Mouse (Mus musculus) forebrain, embryonic 12.5 days (tissue): Measurements from ENCODE around the gene Raver2. TPM values are rescaled to one million over a fixed set of nuclear protein-coding genes. Genes with fewer than 3 reads are reported as not detected.

Source experiments
- ATAC-seq: fragments of 200-750 bp; cut with Nextera tagmentation; 2 replicates; pipeline ENCODE4 v1.8.0; 2017; ENCODE audit warnings: moderate TSS enrichment; ENCODE audit not compliant: low FRiP score
- H3K27ac ChIP-seq: fragments of 300-500 bp; sonication (generic); 2 replicates; pipeline ENCODE4 v1.5.1; 2016; ENCODE audit warnings: mild to moderate bottlenecking
- H3K27me3 ChIP-seq: fragments of 300-500 bp; sonication (generic); 2 replicates; pipeline ENCODE4 v1.6.1; 2016; ENCODE audit warnings: mild to moderate bottlenecking
- H3K36me3 ChIP-seq: fragments of 300-500 bp; sonication (generic); replicated peaks from 2 replicates; pipeline ENCODE4 v1.6.1; 2016; ENCODE audit warnings: mild to moderate bottlenecking
- H3K4me1 ChIP-seq: fragments of 300-500 bp; sonication (generic); 2 replicates; pipeline ENCODE4 v1.6.1; 2016
- H3K4me2 ChIP-seq: fragments of 300-500 bp; sonication (generic); 2 replicates; pipeline ENCODE4 v1.6.1; 2016; ENCODE audit warnings: mild to moderate bottlenecking, moderate library complexity
- H3K4me3 ChIP-seq: fragments of 300-500 bp; sonication (generic); replicated peaks from 2 replicates; pipeline ENCODE4 v1.5.1; 2016; ENCODE audit warnings: mild to moderate bottlenecking
- H3K9ac ChIP-seq: fragments of 300-500 bp; sonication (generic); 2 replicates; pipeline ENCODE4 v1.6.1; 2016; ENCODE audit warnings: mild to moderate bottlenecking
- H3K9me3 ChIP-seq: fragments of 300-500 bp; sonication (generic); 2 replicates; pipeline ENCODE4 v1.6.1; 2016
- WGBS: fragments of 180-500 bp; shearing (Covaris S2); methylation state at CpG from one replicate; pipeline ENCODE4 v1.1.7; 2016; 5-methylcytosine and 5-hydroxymethylcytosine counted together
- polyA plus RNA-seq: library from polyadenylated mRNA; unstranded; fragments of >200 nt; fragmentation: Nextera tagmentation; extraction: Ambion mirVana; gene quantifications from 2 replicates; pipeline ENCODE4 v1.2.1, GENCODE M21; 2016

Raver2 gene
- polyA plus RNA-seq, 1 experiment from 2014 or later = 11.2 TPM

DNA sequence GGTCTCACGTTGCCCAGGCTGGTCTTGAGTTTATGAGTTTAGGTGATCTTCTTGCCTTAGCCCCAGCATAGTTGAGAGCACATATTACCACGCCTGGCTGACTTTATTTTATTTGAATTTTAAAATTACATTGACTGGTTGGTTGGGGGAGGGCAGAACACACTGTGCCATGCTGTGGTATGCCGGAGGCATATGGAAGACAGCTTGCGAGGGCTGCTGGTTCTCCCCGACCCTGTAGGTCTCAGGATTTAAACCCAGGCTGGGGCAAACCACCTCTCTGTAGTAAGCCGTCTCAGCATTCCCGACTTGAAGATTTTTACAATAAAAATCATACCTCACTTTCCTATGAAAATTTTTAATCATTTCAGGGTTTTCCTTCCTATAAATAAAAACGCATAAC is 66.2 kb downstream of the Raver2 start:
- H3K9ac ChIP-seq = no peak overlapping the region
- H3K27ac ChIP-seq = no peak overlapping the region
- H3K27me3 ChIP-seq = no peaks in the 10 kb centered on the region
- H3K4me2 ChIP-seq = no peak overlapping the region
- no peak for ATAC-seq
- no peaks in the 10 kb centered on the region for H3K9me3 ChIP-seq
- no peak overlapping the region for H3K4me3 ChIP-seq
- no peaks in the 10 kb centered on the region for H3K4me1 ChIP-seq
- H3K36me3 ChIP-seq = no peaks in the 10 kb centered on the region; the same call in none of the 2 replicates
- WGBS = 93% methylated on average over 8 of the region's 8 CpGs

DNA sequence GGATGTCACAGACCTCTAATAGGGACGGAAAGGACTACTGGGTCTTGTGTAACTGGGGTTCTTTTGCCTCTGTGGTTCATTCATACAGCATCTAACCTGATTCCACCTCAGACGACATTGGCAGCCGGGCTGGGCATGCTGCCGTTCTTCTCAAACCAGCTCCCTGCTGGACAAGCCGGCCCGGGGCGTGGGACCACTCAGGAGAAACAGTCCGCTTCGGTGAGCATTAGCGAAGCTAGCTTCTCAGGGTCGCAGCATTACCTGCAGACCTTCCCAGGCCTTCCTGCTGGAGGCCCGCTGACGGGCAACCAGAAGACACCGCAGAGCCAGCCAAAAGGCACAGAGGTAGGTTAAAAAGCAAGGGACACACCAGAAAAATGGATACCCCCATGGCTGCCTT is 67.1 kb downstream of the Raver2 start:
- Histone ChIP-seq H3K36me3 (no peaks in the 10 kb centered on the region; the same call in none of the 2 replicates), H3K9me3 (no peaks in the 10 kb centered on the region), H3K27me3 (no peaks in the 10 kb centered on the region), H3K4me1 (no peaks in the 10 kb centered on the region), H3K9ac (no peak overlapping the region), H3K27ac (no peak overlapping the region), H3K4me3 (no peak overlapping the region), H3K4me2 (no peak overlapping the region)
- WGBS = 94% methylated on average over 14 of the region's 14 CpGs
- no peak for ATAC-seq

DNA sequence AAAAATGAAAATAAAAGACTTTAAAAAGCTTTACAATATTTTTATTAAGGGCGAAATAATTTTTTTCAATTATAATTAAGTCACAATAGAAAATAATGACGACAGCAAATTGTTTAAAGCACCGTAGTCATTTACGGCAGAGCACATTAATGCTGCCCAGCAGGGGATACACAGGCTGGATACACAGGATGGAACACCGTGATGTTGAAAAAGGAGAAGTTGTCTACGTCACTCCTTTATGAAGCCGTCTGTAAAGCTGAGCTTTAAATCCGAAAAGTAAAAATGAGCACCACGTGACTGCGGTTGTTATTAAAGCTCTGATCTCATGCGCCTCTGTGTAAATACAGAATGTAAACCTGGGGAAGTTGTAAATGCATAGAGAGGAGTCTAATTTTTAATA is 69.2 kb downstream of the Raver2 start:
- WGBS = 82% methylated on average over 11 of the region's 11 CpGs

DNA sequence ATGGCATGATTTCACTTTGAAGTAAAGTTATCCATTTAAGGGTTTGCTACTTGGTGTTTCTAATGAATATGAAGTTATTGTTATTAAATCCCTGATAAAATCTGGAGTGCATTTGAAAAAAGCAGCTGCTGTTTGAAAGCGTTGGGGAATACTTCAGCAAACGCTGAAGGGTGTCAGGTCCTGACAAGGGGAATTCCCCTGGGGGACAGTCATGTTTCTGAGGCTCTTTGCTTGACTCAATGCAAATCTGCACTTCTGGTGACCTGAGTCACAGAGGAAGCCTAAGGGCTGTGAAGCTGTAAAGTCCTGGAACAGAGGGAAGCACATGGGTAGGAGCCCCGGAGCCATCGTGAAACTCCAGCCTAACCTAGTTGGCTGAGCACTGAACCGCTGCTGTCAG is 73.0 kb downstream of the Raver2 start:
- Histone ChIP-seq H3K27me3 (no peaks in the 10 kb centered on the region), H3K9me3 (no peaks in the 10 kb centered on the region), H3K27ac (no peak overlapping the region), H3K4me1 (peaks cover 17% of the 10 kb centered on the region), H3K36me3 (no peaks in the 10 kb centered on the region), H3K4me3 (no peak overlapping the region), H3K4me2 (no peak overlapping the region), H3K9ac (no peak overlapping the region)
- no peak for ATAC-seq
- WGBS = 95% methylated on average over 5 of the region's 5 CpGs

More for the DNA sequence above, 69.2 kb downstream of the Raver2 start:
- H3K9ac ChIP-seq = no peak overlapping the region
- no peaks in the 10 kb centered on the region for H3K9me3 ChIP-seq
- no peaks in the 10 kb centered on the region for H3K4me1 ChIP-seq
- no peaks in the 10 kb centered on the region; the same call in 1 of the 2 replicates for H3K36me3 ChIP-seq
- no peak for ATAC-seq
- no peaks in the 10 kb centered on the region for H3K27me3 ChIP-seq
- no peak overlapping the region for H3K4me2 ChIP-seq
- H3K4me3 ChIP-seq = no peak overlapping the region
- H3K27ac ChIP-seq = no peak overlapping the region

DNA sequence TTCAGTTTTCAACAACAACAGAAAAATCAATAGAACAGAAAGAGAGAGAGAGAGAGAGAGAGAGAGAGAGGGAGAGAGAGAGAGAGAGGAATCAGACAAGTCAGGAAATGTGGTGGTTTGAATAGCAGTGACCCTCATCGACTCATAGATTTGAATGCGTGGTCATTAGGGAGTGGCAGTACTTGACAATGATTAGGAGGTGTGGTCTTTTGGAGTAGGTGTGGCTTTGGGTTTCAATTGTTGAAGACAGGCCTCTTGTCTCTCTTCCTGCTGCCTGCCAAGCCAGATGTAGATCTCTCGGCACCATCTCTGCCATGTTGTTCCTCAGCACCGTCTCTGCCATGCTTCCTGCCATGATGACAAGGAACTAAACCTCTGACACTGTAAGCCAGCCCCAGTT is 75.1 kb downstream of the Raver2 start:
- Histone ChIP-seq H3K9ac (no peak overlapping the region), H3K4me2 (no peak overlapping the region), H3K4me1 (peaks cover 17% of the 10 kb centered on the region), H3K4me3 (no peak overlapping the region), H3K27me3 (no peaks in the 10 kb centered on the region), H3K9me3 (no peaks in the 10 kb centered on the region), H3K27ac (no peak overlapping the region), H3K36me3 (no peaks in the 10 kb centered on the region)
- ATAC-seq = no peak
- WGBS = 81% methylated on average over 4 of the region's 4 CpGs

DNA sequence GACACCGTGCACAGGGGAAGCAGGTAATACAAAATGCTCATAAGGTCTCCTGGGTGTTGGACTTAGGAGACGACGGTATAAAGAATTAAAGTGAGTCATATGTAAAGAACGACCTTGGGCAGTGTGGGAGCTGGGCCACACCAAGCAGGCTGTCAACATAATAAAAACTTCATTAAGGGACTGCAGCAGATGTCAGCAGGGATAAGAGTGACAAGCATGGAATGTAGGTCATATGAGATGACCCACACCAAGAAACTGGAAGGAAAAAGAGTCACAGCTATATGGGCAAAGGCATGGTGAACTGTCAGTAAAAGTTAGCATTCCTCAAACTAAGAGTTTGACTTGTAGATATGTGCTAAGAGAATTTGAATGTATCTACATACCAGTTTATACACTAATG is 75.6 kb downstream of the Raver2 start:
- H3K36me3 ChIP-seq = no peaks in the 10 kb centered on the region
- WGBS = 82% methylated on average over 4 of the region's 4 CpGs
- H3K9me3 ChIP-seq = no peaks in the 10 kb centered on the region
- H3K4me2 ChIP-seq = no peak overlapping the region
- H3K27me3 ChIP-seq = no peaks in the 10 kb centered on the region
- no peak overlapping the region for H3K4me3 ChIP-seq
- peaks cover 17% of the 10 kb centered on the region for H3K4me1 ChIP-seq
- no peak overlapping the region for H3K9ac ChIP-seq
- no peak overlapping the region for H3K27ac ChIP-seq
- ATAC-seq = no peak

DNA sequence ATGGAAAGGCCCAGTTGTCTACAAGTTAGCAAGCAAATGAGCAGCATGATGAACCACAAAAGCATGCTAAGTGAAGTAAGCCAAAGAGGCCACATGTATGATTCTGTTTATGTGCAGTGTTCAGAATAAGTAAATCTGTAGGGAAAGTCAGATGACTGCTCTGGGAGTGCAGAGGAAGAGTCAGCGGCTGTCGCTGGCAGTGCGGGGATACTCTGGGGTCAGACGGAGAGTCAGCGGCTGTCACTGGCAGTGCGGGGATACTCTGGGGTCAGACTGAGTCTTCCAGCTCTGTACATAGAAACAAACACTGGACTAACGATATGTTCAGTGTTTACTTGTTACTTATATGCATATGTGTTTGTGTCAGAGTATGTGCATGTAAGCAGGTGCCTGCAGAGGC is 76.0 kb downstream of the Raver2 start:
- H3K9ac ChIP-seq = no peak overlapping the region
- no peaks in the 10 kb centered on the region for H3K27me3 ChIP-seq
- H3K27ac ChIP-seq = no peak overlapping the region
- no peaks in the 10 kb centered on the region for H3K36me3 ChIP-seq
- WGBS = 85% methylated on average over 7 of the region's 7 CpGs
- H3K4me3 ChIP-seq = no peak overlapping the region
- ATAC-seq = no peak
- no peaks in the 10 kb centered on the region for H3K9me3 ChIP-seq
- H3K4me2 ChIP-seq = no peak overlapping the region
- H3K4me1 ChIP-seq = peaks cover 17% of the 10 kb centered on the region

DNA sequence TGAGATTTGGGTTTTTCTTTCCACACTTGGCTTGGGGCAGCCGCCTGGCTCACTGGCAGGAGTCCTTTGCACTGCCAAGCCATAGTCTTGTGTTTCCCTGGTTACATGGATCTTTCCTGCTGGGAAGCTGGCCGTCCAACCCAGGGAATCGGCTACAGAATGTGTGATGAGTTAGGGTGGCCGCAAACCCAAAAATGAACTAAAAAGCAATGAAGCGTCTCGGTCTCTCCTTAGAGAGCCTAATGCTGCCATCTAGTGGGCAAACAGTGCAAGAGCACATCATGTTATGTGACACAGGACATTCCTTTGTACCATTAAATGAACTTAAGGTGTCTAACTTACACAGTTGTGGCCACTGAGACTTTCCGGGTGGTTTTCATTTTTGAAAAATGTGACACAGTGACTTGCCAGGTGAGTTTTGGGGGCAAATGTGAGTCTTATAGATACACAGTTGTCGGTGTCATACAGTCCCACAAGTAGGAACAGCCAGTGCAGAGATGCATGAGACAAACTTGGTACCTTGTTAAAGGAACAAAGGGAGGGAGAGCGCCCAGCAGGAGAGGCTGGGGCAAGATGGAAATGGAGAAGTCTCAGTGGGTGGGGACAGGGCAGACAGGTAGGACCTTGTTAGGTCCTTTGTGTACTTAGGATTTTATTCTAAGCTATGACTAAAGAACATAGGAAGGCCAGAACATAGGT is 77.4 kb downstream of the Raver2 start:
- no peak overlapping the region for H3K4me2 ChIP-seq
- H3K27me3 ChIP-seq = no peaks in the 10 kb centered on the region
- no peak overlapping the region for H3K9ac ChIP-seq
- peak; percentile 73 for ATAC-seq
- H3K36me3 ChIP-seq = peaks cover 4% of the 10 kb centered on the region; the same call in 1 of the 2 replicates
- peaks cover 17% of the 10 kb centered on the region for H3K4me1 ChIP-seq
- H3K4me3 ChIP-seq = no peak overlapping the region
- H3K9me3 ChIP-seq = no peaks in the 10 kb centered on the region
- 31% methylated on average over 9 of the region's 9 CpGs for whole genome bisulfite sequencing
- no peak overlapping the region for H3K27ac ChIP-seq

DNA sequence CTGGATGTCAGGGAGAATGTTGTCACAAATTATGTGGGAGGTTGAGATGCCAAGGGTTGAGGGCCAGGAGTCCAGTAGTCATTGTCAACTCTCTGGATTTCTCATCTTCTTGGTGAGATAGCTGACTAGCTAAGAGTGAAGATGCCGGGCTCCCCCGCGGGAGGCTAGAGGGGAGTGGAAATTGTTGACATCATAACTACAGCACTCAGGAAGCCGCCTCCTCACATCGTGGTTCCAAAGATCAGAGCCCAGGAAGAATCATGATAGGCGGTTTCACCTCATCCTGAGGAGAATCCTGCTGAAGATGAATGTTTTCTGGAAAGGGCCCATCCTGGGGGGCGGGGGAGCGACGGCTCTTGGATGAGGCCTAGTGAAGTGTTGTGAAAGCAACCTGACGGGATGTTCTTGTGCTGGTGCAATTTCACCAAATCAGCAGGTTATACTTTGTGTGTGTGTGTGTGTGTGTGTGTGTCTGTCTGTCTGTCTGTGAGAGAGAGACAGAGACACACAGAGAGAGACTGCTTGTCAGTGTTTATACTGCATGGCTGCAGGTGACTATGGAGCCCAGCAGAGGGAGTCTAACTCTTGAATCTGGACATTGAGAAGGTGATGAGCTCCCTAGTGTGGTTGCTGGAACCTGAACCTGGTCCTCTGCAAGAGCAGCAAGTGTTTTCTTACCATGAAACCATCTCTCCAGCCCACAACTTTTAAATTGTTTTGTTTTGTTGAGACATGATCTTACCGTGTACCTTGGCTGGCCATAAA is 78.3 kb downstream of the Raver2 start:
- ATAC-seq = no peak
- 92% methylated on average over 11 of the region's 11 CpGs for WGBS
- Histone ChIP-seq H3K4me3 (no peak overlapping the region), H3K9ac (no peak overlapping the region), H3K36me3 (peaks cover 4% of the 10 kb centered on the region; the same call in 1 of the 2 replicates), H3K4me1 (peaks cover 17% of the 10 kb centered on the region), H3K4me2 (no peak overlapping the region), H3K27me3 (no peaks in the 10 kb centered on the region), H3K9me3 (no peaks in the 10 kb centered on the region), H3K27ac (no peak overlapping the region)

DNA sequence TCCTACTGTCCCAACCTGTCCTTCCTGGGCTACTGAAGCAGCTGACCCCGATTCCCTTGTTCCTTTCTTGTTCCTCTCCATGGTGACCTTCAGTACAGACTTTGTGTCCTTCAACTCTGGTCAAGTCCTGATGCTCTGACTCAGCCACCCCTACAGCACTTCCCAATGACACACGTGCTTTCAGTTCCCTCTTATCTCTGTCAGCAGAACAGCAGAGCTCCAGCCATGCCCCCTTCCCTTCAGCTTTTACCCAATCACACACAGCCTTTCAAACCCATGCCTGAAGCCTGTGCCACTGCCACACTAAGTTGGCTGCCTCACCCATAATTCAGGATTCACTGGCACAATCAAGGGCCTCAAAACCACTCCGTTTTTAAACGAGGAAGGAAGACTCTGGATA is 86.8 kb downstream of the Raver2 start:
- Histone ChIP-seq H3K27ac (no peak overlapping the region), H3K4me3 (no peak overlapping the region), H3K36me3 (peaks cover 32% of the 10 kb centered on the region), H3K27me3 (no peaks in the 10 kb centered on the region), H3K9me3 (no peaks in the 10 kb centered on the region), H3K9ac (no peak overlapping the region), H3K4me1 (no peaks in the 10 kb centered on the region), H3K4me2 (no peak overlapping the region)
- ATAC-seq = no peak
- WGBS = 84% methylated on average over 4 of the region's 4 CpGs

DNA sequence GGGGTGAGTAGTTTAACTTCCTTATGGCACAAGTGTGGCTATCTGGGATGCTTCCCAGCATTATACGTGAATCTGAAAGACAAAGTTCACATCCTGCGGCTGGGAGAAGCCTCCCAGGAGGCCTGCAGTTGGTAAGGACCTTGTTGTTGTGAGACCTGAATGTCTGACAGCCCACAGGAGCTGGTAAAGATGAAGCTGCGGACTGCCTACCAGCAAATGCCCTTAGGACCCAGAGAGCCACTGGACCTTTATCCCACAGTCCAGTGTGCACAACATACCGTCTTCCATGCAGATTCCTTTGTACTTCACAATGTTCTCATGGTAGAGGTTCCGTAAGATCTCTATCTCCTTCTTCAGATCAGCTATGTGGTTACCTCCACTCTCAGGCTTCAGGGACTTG is 88.7 kb downstream of the Raver2 start:
- H3K4me1 ChIP-seq = no peaks in the 10 kb centered on the region
- no peak overlapping the region for H3K27ac ChIP-seq
- H3K36me3 ChIP-seq = peaks cover 32% of the 10 kb centered on the region
- no peak overlapping the region for H3K4me3 ChIP-seq
- no peak for ATAC-seq
- H3K9me3 ChIP-seq = no peaks in the 10 kb centered on the region
- 92% methylated on average over 5 of the region's 5 CpGs for WGBS
- H3K9ac ChIP-seq = no peak overlapping the region
- H3K4me2 ChIP-seq = no peak overlapping the region
- no peaks in the 10 kb centered on the region for H3K27me3 ChIP-seq

DNA sequence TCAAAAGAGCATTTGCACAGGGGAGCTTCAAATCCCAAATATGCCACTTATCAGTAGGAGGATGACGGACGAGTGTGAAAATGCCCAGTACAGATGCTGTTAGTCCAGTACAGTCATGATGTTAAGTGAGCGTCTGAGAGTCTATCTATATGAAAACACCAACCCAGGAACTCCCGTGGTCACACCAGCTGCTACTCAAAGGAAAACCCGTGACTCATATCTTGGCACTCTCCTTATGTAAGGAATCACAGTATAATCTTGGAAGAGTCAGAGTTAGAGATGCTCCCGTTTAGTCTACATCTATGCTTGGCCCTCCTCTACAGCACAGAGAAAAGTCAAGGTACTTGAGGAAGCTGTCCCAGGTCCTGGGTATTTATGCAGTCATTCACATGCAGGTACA is 89.5 kb downstream of the Raver2 start:
- H3K4me3 ChIP-seq = no peak overlapping the region
- no peak overlapping the region for H3K4me2 ChIP-seq
- H3K27ac ChIP-seq = no peak overlapping the region
- H3K27me3 ChIP-seq = no peaks in the 10 kb centered on the region
- no peak for ATAC-seq
- 87% methylated on average over 6 of the region's 6 CpGs for WGBS
- peaks cover 37% of the 10 kb centered on the region for H3K36me3 ChIP-seq
- no peaks in the 10 kb centered on the region for H3K9me3 ChIP-seq
- H3K9ac ChIP-seq = no peak overlapping the region
- no peaks in the 10 kb centered on the region for H3K4me1 ChIP-seq
